Mouse (Mus musculus) lung, embryonic 16.5 days (tissue): ENCODE measurements around the gene Gm20489. TPM values are rescaled to one million over a fixed set of nuclear protein-coding genes. Genes with fewer than 3 reads are reported as not detected.

Source experiments
- ATAC-seq: fragments of 200-750 bp; cut with Nextera tagmentation; 2 replicates; pipeline ENCODE4 v1.8.0; 2017; ENCODE audit warnings: low read depth, mild to moderate bottlenecking, moderate library complexity
- H3K27ac ChIP-seq: fragments of 300-500 bp; sonication (generic); 2 replicates; pipeline ENCODE4 v1.5.1; 2014; ENCODE audit warnings: mild to moderate bottlenecking, control low read depth, low read length
- H3K27me3 ChIP-seq: fragments of 300-500 bp; sonication (generic); 2 replicates; pipeline ENCODE4 v1.6.1; 2014; ENCODE audit warnings: low read depth, low read length, mixed read lengths; ENCODE audit not compliant: control insufficient read depth, insufficient read depth
- H3K36me3 ChIP-seq: fragments of 300-500 bp; sonication (generic); 2 replicates; pipeline ENCODE4 v1.6.1; 2014; ENCODE audit warnings: low read length; ENCODE audit not compliant: control insufficient read depth, insufficient read depth
- H3K4me1 ChIP-seq: fragments of 300-500 bp; sonication (generic); replicated peaks from 2 replicates; pipeline ENCODE4 v1.6.1; 2014; ENCODE audit warnings: low read length, mixed read lengths; ENCODE audit not compliant: control insufficient read depth, insufficient read depth
- H3K4me2 ChIP-seq: fragments of 300-500 bp; sonication (generic); 2 replicates; pipeline ENCODE4 v1.6.1; 2014; ENCODE audit warnings: low read depth, low read length, control low read depth
- H3K4me3 ChIP-seq: fragments of 300-500 bp; sonication (generic); 2 replicates; pipeline ENCODE4 v1.5.1; 2014; ENCODE audit warnings: mild to moderate bottlenecking, low read length, control low read depth
- H3K9ac ChIP-seq: fragments of 300-500 bp; sonication (generic); 2 replicates; pipeline ENCODE4 v1.6.1; 2014; ENCODE audit warnings: low read length, control low read depth
- H3K9me3 ChIP-seq: fragments of 300-500 bp; sonication (generic); 2 replicates; pipeline ENCODE4 v1.6.1; 2016; ENCODE audit warnings: low read length; ENCODE audit not compliant: control insufficient read depth
- WGBS: fragments of 180-500 bp; shearing (Covaris S2); extraction: QIAGEN DNeasy Blood & Tissue Kit; methylation state at CpG from one replicate; pipeline ENCODE4 v1.1.7; 2014; 5-methylcytosine and 5-hydroxymethylcytosine counted together
- polyA plus RNA-seq: library from polyadenylated mRNA; unstranded; fragments of >200 nt; fragmentation: Nextera tagmentation; extraction: Ambion mirVana; gene quantifications from 2 replicates; pipeline ENCODE4 v1.2.1, GENCODE M21; 2015

Gm20489 gene
- polyA plus RNA-seq, 1 experiment from 2014 or later = not detected

DNA sequence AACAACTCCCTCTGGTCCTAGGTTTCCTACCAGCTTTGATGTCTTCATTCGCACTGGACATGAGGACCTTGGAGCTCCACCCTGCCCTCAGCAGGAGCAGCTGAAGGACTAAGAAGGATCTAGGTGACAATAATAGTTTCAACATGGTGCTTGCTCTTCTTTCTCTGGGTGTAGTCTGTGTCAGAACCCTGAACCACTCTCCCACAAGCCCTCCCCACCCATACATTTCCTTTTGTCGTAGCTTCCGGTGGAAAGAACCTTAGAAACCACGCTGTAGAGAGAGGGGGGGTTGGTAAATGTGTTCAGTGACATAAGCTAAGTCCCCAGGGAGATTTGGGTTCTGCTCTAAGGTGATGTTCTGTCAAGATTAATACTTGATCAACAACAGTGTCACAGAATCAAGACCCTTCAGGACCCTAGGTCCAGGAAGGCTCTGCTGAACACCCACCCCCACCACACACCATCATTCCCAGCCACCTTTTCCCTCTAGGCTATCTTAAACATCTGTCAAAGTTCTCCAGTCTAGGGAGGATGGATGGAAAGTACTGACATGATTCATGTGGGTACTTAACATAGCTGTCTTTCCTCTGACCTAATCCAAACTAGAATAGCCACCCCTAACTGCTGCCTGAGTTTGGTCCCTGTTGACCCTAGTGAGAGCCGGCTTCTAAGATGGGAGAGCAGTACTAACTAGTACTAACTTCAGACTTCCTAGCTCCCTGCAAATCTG, 633 bp downstream of the Gm20489 start, which contains the start of gene Il2rg:
Il2rg (minus strand) TSS at position 231 of the 730 bp plus-strand sequence.
- H3K27ac ChIP-seq = no peak within 1 kb of the TSS
- no peaks in the 10 kb centered on the region for H3K36me3 ChIP-seq
- WGBS = 38% methylated on average over 5 of the region's 5 CpGs
- H3K9ac ChIP-seq = 0 out of 2 replicates have a peak within 1 kb of the TSS, but pooled peaks have one; percentile 20
- no peaks in the 10 kb centered on the region for H3K9me3 ChIP-seq
- H3K4me3 ChIP-seq = peak within 1 kb of the TSS; percentile 18; the same call in 1 of the 2 replicates
- 0 out of 2 replicates have a peak, but pooled peaks cover 5% of the 10 kb centered on the region for H3K4me1 ChIP-seq
- no peak within 1 kb of the TSS for H3K4me2 ChIP-seq
- no peaks in the 10 kb centered on the region for H3K27me3 ChIP-seq
- ATAC-seq = no peak

DNA sequence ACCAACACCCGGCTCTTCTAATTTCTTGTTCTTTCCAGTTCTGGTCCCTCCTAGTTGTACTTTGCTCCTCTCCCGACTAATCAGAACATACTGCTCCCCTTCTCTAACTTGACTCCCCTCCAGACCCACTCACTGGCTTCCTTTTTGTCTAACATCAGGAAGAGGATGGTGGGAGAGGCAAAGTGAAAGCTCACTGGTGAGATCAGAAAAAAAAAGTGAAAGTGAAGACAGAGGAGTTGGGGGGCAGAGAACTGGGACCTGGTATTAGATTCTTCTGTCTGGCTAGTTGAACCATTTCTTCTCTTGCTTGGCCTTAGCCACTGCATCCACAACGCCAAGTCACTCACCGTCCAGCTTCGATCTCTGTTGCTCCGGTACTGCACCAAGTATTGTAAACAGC, 2.2 kb downstream of the Gm20489 start:
- H3K9ac ChIP-seq = no peak overlapping the region
- no peak for ATAC-seq
- 85% methylated on average over 6 of the region's 6 CpGs for WGBS

DNA sequence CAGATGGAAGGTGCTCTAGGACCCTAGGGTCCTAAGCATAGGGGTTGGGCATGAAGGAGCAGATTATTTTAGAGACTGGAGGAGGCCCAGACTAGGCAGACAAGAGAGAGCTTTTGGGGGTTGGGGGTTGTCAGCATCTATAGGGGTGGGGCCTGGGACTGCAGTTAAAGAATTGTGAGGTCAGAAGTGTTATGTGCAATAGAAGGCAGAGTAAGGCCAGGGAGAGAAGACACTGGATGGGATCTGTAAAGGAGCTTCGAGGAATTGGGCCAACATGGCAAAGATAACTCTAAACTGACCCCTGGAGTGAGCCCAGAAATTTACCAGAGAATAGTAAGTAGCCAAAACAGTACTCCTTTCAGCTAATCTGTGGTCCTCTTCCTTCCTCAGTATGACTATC, 4.9 kb downstream of the Gm20489 start, which contains the start of gene Gm614:
Gm614 (minus strand) TSS at position 101 of the 400 bp plus-strand sequence.
- Histone ChIP-seq H3K4me2 (no peak within 1 kb of the TSS), H3K4me3 (no peak within 1 kb of the TSS), H3K9me3 (no peaks in the 10 kb centered on the region), H3K9ac (no peak within 1 kb of the TSS), H3K27ac (no peak within 1 kb of the TSS), H3K4me1 (0 out of 2 replicates have a peak, but pooled peaks cover 13% of the 10 kb centered on the region), H3K36me3 (no peaks in the 10 kb centered on the region), H3K27me3 (no peaks in the 10 kb centered on the region)
- WGBS = 70% methylated on average over 1 of the region's 1 CpGs
- ATAC-seq = no peak

More for the DNA sequence above, 2.2 kb downstream of the Gm20489 start:
- Histone ChIP-seq H3K4me2 (no peak overlapping the region), H3K4me1 (0 out of 2 replicates have a peak, but pooled peaks cover 5% of the 10 kb centered on the region), H3K4me3 (no peak overlapping the region), H3K9me3 (no peaks in the 10 kb centered on the region), H3K27me3 (no peaks in the 10 kb centered on the region), H3K36me3 (no peaks in the 10 kb centered on the region), H3K27ac (no peak overlapping the region)

DNA sequence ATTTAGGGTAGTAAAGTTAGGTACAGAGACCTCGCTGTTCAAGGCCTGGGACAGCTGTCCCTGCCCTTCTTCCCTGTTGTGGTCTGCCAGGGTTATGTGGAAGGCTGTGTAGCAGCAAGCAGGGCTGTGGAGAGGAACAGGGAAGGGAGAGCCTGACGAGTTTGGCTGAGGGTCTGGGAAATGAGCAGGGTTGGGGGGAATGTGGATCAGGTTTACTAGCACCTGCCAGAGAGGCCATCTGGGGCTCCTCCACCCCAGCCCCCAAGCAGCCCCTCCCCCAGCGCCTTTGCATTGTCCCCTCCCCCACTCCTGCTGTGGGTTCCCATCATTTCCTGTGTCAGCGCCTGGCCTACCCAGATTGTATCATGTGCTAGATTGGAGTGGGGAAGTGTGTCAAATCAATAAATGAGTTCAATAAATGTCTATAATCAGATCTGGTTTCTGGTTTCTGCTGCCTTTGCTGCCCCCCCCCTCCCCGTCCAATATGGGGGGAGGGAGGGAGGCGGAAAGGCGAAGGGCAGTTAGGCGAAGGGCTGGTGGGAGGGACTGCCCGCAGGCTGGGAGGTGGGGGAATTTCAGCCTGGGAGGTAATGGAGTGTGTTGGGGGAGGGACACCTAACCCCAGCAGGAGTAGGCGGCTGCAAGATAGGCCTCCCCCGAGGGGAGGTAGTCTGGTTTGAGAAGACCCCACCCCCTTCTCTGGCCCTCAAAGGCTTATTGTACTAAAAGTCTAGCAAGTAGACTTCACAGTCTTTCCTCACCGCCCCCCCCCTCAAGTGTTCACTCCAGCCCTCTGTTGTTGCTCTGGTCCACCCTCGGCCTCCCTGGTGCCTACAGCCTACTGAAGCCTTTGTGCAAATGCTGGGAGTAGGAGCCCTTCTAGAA, 8.1 kb downstream of the Gm20489 start:
- Histone ChIP-seq H3K9me3 (no peaks in the 10 kb centered on the region), H3K4me3 (no peak overlapping the region), H3K36me3 (no peaks in the 10 kb centered on the region), H3K4me1 (peaks cover 15% of the 10 kb centered on the region; the same call in 1 of the 2 replicates), H3K4me2 (no peak overlapping the region), H3K9ac (no peak overlapping the region), H3K27me3 (no peaks in the 10 kb centered on the region), H3K27ac (peak overlapping the region; percentile 59)
- ATAC-seq = peak; percentile 73
- WGBS = 17% methylated on average over 7 of the region's 13 CpGs

DNA sequence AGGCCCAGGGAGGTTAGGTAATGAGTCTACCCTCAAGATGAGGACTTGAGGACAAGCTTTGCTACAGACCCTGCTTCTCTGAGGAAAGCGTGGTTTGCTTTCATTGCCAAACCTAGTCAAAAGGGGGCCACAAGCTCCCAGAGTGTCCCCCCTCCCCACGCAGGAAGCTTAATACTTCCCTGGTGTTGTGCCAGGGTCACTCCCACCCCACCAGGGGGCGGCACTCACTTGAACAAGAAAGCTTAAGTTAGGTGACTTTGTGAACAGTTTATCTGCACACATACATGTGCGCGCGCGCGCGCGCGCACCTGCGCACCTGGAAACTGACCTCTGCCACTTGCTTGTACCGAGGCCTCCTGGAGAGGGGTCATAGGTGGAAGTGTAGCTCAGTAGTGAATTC, 12.2 kb downstream of the Gm20489 start:
- H3K9ac ChIP-seq = no peak overlapping the region
- H3K27ac ChIP-seq = no peak overlapping the region
- H3K4me2 ChIP-seq = no peak overlapping the region
- no peak for ATAC-seq
- H3K9me3 ChIP-seq = peaks cover 3% of the 10 kb centered on the region; the same call in 1 of the 2 replicates
- no peak overlapping the region for H3K4me3 ChIP-seq
- H3K4me1 ChIP-seq = peaks cover 10% of the 10 kb centered on the region; the same call in 1 of the 2 replicates
- H3K27me3 ChIP-seq = no peaks in the 10 kb centered on the region
- no peaks in the 10 kb centered on the region for H3K36me3 ChIP-seq
- 76% methylated on average over 13 of the region's 13 CpGs for WGBS

DNA sequence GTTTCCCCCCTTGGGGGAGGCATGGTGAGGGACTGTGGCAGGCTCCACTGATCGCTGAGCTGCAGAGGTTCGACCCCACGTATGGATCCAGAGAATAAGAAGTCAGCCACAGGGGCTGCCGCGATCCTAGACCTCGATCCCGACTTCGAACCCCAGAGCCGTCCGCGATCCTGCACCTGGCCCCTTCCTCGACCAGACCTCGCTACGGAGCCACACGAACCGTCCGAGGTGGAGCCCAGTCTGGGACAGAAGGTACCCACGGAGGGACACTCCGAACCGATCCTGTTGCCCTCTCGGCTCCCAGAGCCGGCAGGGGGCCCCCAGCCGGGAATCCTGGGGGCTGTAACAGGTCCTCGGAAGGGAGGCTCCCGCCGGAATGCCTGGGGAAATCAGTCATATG, 14.1 kb downstream of the Gm20489 start:
- H3K27me3 ChIP-seq = no peaks in the 10 kb centered on the region
- peak overlapping the region; percentile 67 for H3K9ac ChIP-seq
- peak overlapping the region; percentile 63 for H3K4me2 ChIP-seq
- peaks cover 3% of the 10 kb centered on the region; the same call in 1 of the 2 replicates for H3K9me3 ChIP-seq
- ATAC-seq = peak; percentile 11; the same call in 1 of the 2 replicates
- 20% methylated on average over 26 of the region's 26 CpGs for WGBS
- no peaks in the 10 kb centered on the region for H3K36me3 ChIP-seq
- peak overlapping the region; percentile 31; the same call in 1 of the 2 replicates for H3K27ac ChIP-seq
- peaks cover 2% of the 10 kb centered on the region; the same call in 1 of the 2 replicates for H3K4me1 ChIP-seq
- H3K4me3 ChIP-seq = peak overlapping the region; percentile 59

DNA sequence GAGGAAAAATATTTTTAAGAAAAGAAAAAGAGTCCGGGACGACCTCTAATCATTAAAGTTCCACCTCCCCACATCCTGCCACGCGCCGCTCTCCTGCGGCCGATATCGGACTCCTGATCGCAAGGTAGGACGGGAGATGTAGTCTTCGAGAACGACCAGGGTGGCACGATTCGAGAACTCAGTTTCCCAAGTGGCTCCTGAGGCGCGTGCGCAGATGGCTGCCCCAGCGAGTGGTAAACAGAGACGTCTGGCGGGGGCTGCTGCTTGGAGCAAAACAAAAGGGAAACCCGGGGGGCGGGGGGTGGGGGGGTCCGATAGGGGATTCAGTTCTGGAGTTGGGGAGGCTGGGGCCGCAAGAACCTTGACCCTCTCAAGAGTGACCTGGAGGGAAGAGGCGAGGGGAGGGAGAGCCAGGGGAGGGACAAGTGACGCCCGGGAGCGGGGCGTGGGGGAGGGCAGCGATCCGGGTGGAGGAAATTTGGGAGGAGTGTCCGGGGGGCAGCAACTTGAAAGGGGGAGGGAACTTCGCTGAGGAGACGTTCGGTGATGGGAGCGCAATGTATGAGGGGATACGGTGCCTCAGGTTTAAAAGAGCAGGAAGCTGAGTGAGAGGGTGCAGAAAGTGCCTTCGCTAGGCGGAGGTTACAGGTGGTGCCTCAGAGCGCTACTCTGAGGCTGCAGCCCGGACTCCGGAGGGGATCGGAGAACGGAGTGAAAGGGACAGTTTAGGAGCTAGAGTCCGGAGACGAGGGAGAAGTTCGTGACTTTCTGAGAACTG, 14.7 kb downstream of the Gm20489 start, which contains the start of gene Foxo4:
Foxo4 (plus strand) TSS at position 577 of the 778 bp plus-strand sequence.
- whole genome bisulfite sequencing = 18% methylated on average over 46 of the region's 47 CpGs
- Histone ChIP-seq H3K27me3 (no peaks in the 10 kb centered on the region), H3K36me3 (no peaks in the 10 kb centered on the region), H3K27ac (peak within 1 kb of the TSS; percentile 31; the same call in 1 of the 2 replicates), H3K4me3 (peak within 1 kb of the TSS; percentile 59), H3K4me1 (peaks cover 2% of the 10 kb centered on the region; the same call in 1 of the 2 replicates), H3K4me2 (peak within 1 kb of the TSS; percentile 63), H3K9ac (peak within 1 kb of the TSS; percentile 67), H3K9me3 (peaks cover 3% of the 10 kb centered on the region; the same call in 1 of the 2 replicates)
- ATAC-seq = peak; percentile 94

DNA sequence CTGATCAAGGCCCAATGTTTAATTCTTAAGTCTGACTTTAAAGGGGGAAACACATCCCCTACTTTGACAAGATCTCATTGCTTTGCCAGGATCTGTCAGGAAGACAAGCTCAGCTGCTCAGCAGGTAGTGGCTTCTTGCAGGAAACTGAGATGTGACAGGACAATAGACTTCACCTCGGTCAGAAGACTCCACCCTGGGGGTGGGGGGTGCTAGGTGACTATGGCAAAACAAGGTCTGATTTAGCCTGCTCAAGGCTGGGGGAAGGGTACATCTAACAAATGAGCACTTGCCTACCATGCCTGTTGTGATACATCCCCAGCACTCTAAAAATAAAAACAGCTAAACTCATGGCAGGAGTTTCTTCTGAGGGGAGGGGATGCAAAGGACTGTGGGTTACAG, 23.8 kb downstream of the Gm20489 start:
- Histone ChIP-seq H3K27ac (no peak overlapping the region), H3K4me3 (no peak overlapping the region), H3K4me1 (no peaks in the 10 kb centered on the region), H3K4me2 (no peak overlapping the region), H3K9ac (no peak overlapping the region), H3K9me3 (no peaks in the 10 kb centered on the region), H3K36me3 (no peaks in the 10 kb centered on the region), H3K27me3 (no peaks in the 10 kb centered on the region)
- no peak for ATAC-seq
- WGBS = 20% methylated on average over 1 of the region's 1 CpGs
